Mouse (Mus musculus): Measurements from ENCODE around the gene Napepld.
"Not testable (repeated sequence)": the region's sequence is repeated elsewhere in the genome, so short reads cannot be mapped to it uniquely, and the experiment has no call there.

Napepld gene

GRCm38 (mm10) chr5:21701351-21702008 is at the start of gene Napepld:
Gene Napepld, minus strand, starts transcription at chr5:21701396.
- peak; percentile 95 for DNase-seq (ENCODE audit: low read depth)

DNA sequence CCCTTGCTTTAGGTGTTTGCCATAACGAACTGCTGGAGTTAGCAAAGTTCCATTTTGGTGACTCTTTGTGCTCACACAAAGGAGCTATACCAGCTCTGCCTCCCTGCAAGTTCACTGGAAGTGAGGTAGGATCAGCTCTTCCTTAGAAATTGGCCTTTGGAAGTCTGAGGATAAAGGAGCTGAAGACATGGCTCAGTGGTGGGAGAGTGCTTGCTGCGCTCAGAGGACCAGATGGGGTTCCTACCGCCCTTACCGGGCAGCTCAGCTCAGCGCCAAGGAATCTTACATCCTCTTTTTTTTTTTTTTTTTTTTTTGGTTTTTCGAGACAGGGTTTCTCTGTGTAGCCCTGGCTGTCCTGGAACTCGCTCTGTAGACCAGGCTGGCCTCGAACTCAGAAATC is 44.8 kb upstream of the Napepld start:
- DNase-seq (ENCODE audit: low read depth), result no peak

DNA sequence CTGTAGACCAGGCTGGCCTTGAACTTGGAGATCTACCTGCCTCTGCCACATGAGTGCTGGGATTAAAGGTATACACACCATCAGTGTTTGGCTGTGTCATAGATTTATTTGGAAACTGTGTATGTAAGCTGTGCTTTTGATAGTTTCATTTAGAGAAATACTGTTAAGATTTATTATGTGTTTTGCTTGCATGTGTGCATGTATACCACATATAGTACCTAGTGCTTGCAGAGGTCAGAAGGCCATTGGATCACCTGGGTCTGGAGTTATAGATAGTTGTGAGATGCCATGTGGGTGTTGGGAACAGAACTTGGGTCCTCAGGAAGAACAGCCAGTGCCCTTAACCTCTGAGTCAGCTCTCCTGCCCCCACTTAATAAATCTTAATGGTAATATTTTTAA is 43.5 kb upstream of the Napepld start:
- DNase-seq (ENCODE audit: low read depth), result no peak

GRCm38 (mm10) chr5:21743606-21744005 is 42.4 kb upstream of the Napepld start:
- DNase-seq (ENCODE audit: low read depth), result no peak

GRCm38 (mm10) chr5:21739881-21740280 is 38.7 kb upstream of the Napepld start:
- DNase-seq (ENCODE audit: low read depth), result no peak

- DNase-seq (ENCODE audit: low read depth), result no peak
Measured at GRCm38 (mm10) chr5:21739120-21739519, 37.9 kb upstream of the Napepld start.

DNA sequence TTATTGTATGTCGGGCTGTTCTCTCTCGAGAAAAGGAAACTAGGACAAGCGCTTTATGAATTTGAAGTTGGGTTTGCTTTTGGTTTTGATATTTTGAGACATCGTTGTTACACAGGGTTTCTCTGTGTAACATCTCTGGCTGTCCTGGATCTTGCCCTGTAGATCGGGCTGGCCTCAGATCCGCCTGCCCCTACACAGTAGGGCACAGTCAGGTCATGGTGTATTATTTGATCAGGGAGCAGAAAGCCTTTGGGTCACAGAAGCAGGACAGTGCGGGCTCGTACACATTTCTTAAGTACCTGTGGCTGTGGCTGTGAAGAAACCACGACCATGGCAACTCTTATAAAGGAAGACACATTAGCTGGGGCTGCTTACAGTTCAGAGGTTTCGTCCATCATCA is 36.4 kb upstream of the Napepld start:
- DNase-seq (ENCODE audit: low read depth), result no peak

GRCm38 (mm10) chr5:21736956-21737585 is 35.9 kb upstream of the Napepld start, which contains the start of gene Pmpcb:
Gene Pmpcb, plus strand, starts transcription at chr5:21737141.
- DNase-seq (ENCODE audit: low read depth), result peak; percentile 77

GRCm38 (mm10) chr5:21736046-21736445 is 34.9 kb upstream of the Napepld start:
- DNase-seq (ENCODE audit: low read depth), result no peak

DNA sequence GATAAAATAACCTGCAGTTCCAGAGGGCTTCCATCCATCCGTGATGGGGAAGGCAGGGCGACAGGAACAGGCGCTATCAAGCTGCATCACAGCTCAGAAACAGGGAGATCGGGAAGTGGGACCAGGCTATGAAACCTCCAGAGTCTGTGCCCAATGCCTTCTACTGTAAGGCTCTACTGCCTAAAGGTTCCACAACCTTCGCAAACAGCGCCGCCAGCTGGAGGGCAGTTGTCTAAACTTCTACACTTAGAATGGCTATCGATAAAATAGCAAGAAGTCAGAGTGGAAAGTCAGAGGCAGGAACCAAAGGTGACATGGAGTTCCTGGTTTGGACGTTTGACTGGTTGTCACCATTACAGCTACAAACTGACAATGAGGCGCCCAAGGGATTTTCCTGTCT is 34.4 kb upstream of the Napepld start:
- peak; percentile 83 for DNase-seq (ENCODE audit: low read depth)

DNA sequence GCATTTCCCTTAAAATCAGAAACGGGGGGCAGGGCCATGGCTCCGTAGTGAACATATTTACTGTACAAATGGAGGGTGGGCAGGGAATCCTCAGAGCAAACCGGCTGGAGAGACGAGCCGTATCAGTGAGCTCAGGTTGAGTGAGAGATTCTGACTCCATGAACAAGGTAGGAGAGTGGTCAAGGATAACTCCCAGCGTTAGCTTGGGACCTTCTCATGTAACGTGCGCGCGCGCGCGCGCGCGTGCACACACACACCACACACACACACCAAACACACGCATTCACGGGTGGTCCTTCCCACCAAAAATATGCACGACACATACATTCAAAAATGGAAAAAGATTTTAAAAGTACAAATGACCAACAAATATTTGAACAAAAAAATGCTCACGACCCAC is 33.9 kb upstream of the Napepld start:
- DNase-seq (ENCODE audit: low read depth), result no peak

DNA sequence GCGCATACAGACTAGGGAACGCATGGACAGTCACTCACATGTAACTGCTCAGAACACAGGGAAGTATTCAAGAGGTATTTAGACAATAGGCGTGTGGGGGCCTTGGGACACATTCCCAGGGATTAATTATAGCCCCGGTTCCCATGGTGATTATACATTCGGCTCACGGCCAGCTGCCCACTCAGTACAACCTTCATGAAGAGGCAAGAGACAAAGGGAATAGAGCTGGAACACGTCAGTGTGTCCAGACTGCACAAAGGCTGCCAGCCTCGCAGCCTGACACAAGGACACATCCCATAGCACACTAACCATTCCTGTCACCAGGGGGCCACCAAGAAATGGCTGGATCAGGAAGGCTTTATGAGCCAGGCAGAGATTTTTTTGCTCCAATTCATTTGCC is 31.7 kb upstream of the Napepld start:
- no peak for DNase-seq (ENCODE audit: low read depth)

DNA sequence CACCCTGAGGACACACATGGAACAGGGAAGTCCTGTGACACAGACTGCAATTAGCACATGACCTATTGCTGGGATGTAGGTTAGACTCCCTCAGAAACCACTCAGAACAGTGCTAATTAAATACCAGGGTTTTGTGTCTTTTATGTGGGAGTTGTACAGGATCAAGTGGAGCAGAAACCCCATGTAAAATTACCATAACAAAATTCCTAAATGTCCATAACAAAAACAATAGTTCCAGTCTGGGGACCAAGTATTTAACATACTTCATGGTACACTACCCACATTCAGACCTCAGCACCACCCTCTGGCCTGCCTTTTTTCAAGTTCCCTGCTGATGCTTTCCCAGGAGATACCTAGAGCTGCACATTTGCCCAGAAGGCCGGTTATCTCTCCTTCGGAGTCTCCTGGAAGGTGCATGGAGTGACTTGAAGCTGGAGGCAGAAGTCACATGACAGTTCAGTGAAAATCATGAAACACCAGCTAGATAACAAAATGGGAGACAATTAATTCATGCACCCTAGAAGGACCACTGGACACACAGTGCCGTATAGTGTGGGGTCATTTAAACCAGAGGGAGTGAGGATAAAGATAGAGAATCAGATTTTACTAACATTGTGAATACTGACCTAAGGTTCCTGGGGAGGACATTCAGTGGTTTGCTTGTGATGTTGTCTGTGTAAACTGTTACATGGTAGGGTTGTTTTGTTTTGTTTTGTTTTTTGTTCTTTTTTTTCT is 31.1 kb upstream of the Napepld start:
- no peak for DNase-seq (ENCODE audit: low read depth)

DNA sequence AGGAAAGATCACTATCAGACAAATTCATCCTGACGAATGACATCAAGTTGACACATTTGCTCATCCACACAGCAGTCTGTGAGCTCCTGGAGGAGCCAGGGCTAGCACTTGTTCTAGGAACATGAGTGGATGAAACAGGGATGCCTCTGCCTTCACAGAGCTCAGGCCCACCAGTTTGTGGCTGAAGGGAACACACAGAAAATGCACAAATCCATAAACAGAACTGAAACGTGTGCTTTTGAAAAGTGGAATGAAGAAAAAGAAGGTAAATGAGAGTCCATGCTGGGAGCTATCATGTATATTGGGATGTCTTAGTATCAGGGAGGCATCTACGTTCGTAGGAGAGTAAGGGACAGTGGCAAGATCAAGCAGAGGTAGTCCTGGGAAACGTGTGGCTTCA is 27.9 kb upstream of the Napepld start:
- DNase-seq (ENCODE audit: low read depth), result no peak

DNA sequence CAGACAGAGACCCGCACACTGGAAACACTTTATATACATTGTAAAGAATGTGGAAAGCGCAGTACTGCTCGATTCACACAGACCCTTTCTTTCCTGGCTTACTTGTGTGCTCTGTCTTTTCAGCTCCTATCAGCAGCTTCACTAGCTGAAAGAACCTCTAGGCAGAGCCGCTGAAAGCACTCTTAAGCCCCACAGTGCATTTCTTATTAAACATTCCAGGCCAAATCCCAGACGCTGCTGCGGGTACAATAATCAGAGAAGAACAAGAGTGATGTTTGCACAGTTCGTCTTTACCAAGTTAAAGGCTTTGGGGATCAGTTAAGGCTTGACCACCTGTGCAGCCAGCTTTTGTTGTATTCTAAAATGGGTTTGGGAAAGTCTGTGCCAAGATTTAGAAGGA is 23.7 kb upstream of the Napepld start:
- DNase-seq (ENCODE audit: low read depth), result no peak

DNA sequence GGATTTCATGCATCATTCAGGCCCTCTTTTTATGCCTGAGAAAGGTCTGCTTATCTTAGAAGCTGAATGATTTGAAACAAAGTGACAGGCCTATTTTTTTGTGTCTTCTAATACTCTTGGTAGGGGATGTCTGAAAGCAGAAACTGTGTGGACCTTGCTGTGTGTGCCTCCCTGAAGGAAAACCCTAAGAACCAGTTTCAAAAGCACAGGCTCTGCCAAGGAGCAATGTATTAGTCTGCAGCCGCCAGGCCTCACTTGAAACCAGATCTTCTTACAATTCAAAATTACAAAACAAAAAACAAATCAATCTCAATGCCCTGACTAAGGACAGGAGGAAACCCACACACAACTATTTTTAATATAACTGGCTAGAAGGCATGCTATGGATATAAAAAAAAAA is 23.2 kb upstream of the Napepld start:
- DNase-seq (ENCODE audit: low read depth), result no peak

- no peak for DNase-seq (ENCODE audit: low read depth)
Measured at GRCm38 (mm10) chr5:21719209-21719608, 18.0 kb upstream of the Napepld start.

GRCm38 (mm10) chr5:21718546-21718945 is 17.4 kb upstream of the Napepld start:
- no peak for DNase-seq (ENCODE audit: low read depth)

DNA sequence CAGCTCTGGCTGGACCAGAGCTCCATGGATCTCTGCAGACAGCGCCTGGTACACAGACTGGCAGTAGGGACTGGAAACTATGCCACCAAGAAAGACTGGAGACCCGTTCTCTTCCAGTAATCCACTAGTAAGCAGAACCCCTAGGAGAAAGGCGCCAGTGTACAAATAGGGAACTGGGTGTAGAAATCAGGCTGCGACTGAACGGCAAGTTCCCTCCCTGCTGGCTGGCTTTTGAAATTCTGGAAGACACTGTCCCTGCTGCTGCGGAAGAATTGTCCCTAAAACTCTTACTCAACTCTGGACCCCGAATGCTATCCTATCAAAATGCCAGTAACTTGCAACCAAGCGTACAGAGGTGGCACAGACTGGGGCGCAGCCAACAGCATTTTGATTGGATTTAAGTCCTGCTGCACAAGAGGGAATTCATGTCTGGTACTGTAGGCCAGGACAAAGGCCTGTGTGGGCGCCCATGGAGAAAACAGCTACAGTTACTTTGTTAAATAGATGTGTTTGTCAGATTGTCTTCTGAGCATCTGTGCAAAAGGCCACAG is 16.0 kb upstream of the Napepld start:
- no peak for DNase-seq (ENCODE audit: low read depth)

GRCm38 (mm10) chr5:21714447-21714846 is 13.3 kb upstream of the Napepld start:
- DNase-seq (ENCODE audit: low read depth), result no peak

- DNase-seq (ENCODE audit: low read depth), result no peak
Measured at GRCm38 (mm10) chr5:21712127-21712715, 11.0 kb upstream of the Napepld start.

DNA sequence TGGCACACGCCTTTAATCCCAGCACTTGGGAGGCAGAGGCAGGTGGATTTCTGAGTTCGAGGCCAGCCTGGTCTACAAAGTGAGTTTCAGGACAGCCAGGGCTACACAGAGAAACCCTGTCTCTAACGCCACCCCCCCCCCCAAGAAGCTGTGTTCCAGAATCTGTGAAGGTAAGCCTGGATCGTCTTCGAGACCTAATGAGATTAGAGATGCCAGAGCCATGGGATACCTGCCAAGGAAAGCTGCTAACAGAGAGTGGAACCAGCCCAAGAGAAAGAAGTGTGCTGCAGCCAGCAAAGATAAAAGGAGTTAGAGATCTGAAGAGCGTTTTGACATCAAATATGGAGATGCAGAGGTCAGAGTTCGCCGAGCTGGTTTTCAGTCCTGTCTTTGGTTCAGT is 6.8 kb upstream of the Napepld start:
- not testable (repeated sequence) for DNase-seq (ENCODE audit: low read depth)

- no peak for DNase-seq (ENCODE audit: low read depth)
Measured at GRCm38 (mm10) chr5:21706546-21706945, 5.3 kb upstream of the Napepld start.
